In genomic region chr8:92336041-92336440, GRCm38 (mm10) we compare ENCODE assay signal across 29 mouse cellular contexts. TPM values are rescaled to one million over a fixed set of nuclear protein-coding genes. Genes with fewer than 3 reads are reported as not detected.
A peak's percentile ranks its signal among the peaks of the same experiment; 100 is the strongest.
DNase-seq lines count a peak whose midpoint lies in the region; ATAC-seq and TF ChIP-seq lines count a peak whose summit lies in the region.
"Had no signal": no experiment of that assay in that cellular context is flagged by ENCODE, and none has a peak within 500 bp of the region (broad histone marks: within the 10 kb centered on the region; RNA-seq: fewer than 3 reads in every experiment).

No protein-coding gene starts in this region.

- H3K4me3 ChIP-seq in gastrocnemius, adult 2 months, result peak overlapping the region; percentile 28
- no peak overlapping the region for H3K4me3 ChIP-seq in heart, embryonic 12.5 days
- H3K4me3 ChIP-seq in myocyte, result no peak overlapping the region
- H3K4me3 ChIP-seq: embryonic facial prominence, embryonic 13.5 days; embryonic facial prominence, embryonic 15.5 days; erythroblast, embryonic 14.5 days; forebrain, embryonic 10.5 days; forebrain, embryonic 12.5 days had no signal

- 80% methylated on average over 6 of the region's 6 CpGs for WGBS in heart, embryonic 12.5 days

- no peak overlapping the region for H3K4me2 ChIP-seq in heart, embryonic 12.5 days
- H3K4me2 ChIP-seq in myocyte (ENCODE audit: low read depth), result no peak overlapping the region
- H3K4me2 ChIP-seq: embryonic facial prominence, embryonic 13.5 days; embryonic facial prominence, embryonic 15.5 days; forebrain, embryonic 12.5 days had no signal

- TF ChIP-seq POLR2A in myocyte (IDR thresholded peaks at IDR 0.05; ENCODE audit: insufficient read length, low read depth), result no peak

- ATAC-seq in heart, embryonic 12.5 days (ENCODE audit: insufficient number of reproducible peaks, low FRiP score), result no peak
- ATAC-seq: activated CD4-positive, CD25-positive, alpha-beta regulatory T cell, adult 4 months; CD4-positive, CD25-positive, alpha-beta regulatory T cell, adult 4 months; forebrain, embryonic 14.5 days; Patski had no signal

- no peak for TF ChIP-seq CTCF in gastrocnemius, adult 2 months (IDR thresholded peaks at IDR 0.05)

- no peaks in the 10 kb centered on the region; the same call in 1 of the 2 replicates for H3K27me3 ChIP-seq in heart, embryonic 12.5 days (replicated peaks)
- no peaks in the 10 kb centered on the region for H3K27me3 ChIP-seq in myocyte (ENCODE audit: control insufficient read depth, insufficient read depth, insufficient read length)
- H3K27me3 ChIP-seq: CH12.LX; embryonic facial prominence, embryonic 13.5 days; embryonic facial prominence, embryonic 15.5 days; Patski had no signal

- peaks cover 10% of the 10 kb centered on the region for H3K4me1 ChIP-seq in heart, embryonic 12.5 days (replicated peaks)

- H3K9ac ChIP-seq in heart, embryonic 12.5 days, result no peak overlapping the region
- H3K9ac ChIP-seq: embryonic facial prominence, embryonic 13.5 days; embryonic facial prominence, embryonic 15.5 days; forebrain, embryonic 12.5 days had no signal

- H3K36me3 ChIP-seq in heart, embryonic 12.5 days, result peaks cover 22% of the 10 kb centered on the region
- H3K36me3 ChIP-seq in myocyte (ENCODE audit: control insufficient read depth, insufficient read depth), result peaks cover 25% of the 10 kb centered on the region
- H3K36me3 ChIP-seq: forebrain, embryonic 12.5 days had no signal

- no peak overlapping the region for H3K27ac ChIP-seq in gastrocnemius, adult 2 months
- H3K27ac ChIP-seq in heart, embryonic 12.5 days (ENCODE audit: poor library complexity, severe bottlenecking), result 0 out of 2 replicates have a peak overlapping the region, but pooled peaks have one; percentile 10
- H3K27ac ChIP-seq: embryonic facial prominence, embryonic 13.5 days; embryonic facial prominence, embryonic 15.5 days; forebrain, embryonic 10.5 days; forebrain, embryonic 12.5 days had no signal

- H3K79me2 ChIP-seq in myocyte (ENCODE audit: control insufficient read depth, insufficient read depth), result no peaks in the 10 kb centered on the region

- intact Hi-C loops in gastrocnemius, adult 2 months (cut with DNase I), result no loop called here
- intact Hi-C loops in gastrocnemius, postnatal 36 days (cut with DNase I), result no loop called here

- no peaks in the 10 kb centered on the region for H3K9me3 ChIP-seq in heart, embryonic 12.5 days (replicated peaks)
- H3K9me3 ChIP-seq: embryonic facial prominence, embryonic 13.5 days; embryonic facial prominence, embryonic 15.5 days; forebrain, embryonic 10.5 days; forebrain, embryonic 12.5 days; G1E had no signal

- no peak for DNase-seq in gastrocnemius, adult 2 months
- no peak for DNase-seq in gastrocnemius, postnatal 36 days
- DNase-seq in heart, postnatal 4 days, result no peak
- peak; percentile 70 for DNase-seq in retina, postnatal 1 day
- DNase-seq in adrenal gland, adult 8-10 months, result no peak
- DNase-seq: adrenal gland, postnatal 10 days; adrenal gland, postnatal 25 days; B cell, adult 2 months; cerebellum, adult 11 months; cerebellum, adult 18-20 months; cerebellum, adult 8-10 months; cerebellum, adult 9-11 months; cerebellum, postnatal 14 days; cerebellum, postnatal 36 days; embryo, embryonic 11 days had no signal

- no peak overlapping the region for H3ac ChIP-seq in myocyte (ENCODE audit: control insufficient read depth, insufficient read length)

TF ChIP-seq in myocyte, 11 proteins besides CTCF, POLR2A, EP300 and RAD21:
- no peak for TF ChIP-seq MAX (IDR thresholded peaks at IDR 0.05; ENCODE audit: low read depth)
- TF ChIP-seq MYOG (IDR thresholded peaks at IDR 0.05; ENCODE audit: control insufficient read depth in 1 of 3, insufficient read depth in 1 of 3, insufficient read length in 2 of 3, low read depth in 2 of 3), result peak in 1 of 3 experiments; percentile 59
- TF ChIP-seq MYOD1 (IDR thresholded peaks at IDR 0.05; ENCODE audit: control insufficient read depth in 1 of 3, insufficient read length in 2 of 3, low read depth in 2 of 3), result peak in 2 of 3 experiments; percentile 50 to 51

RNA-seq across cellular contexts. Expression of gene Irx5, which starts 21.4 kb away (rescaled TPM):
- not detected for total RNA-seq in gastrocnemius, adult 2 months (2021)
- not detected for total RNA-seq in gastrocnemius, postnatal 36 days (2021)
- polyA plus RNA-seq in heart, embryonic 12.5 days (2016; fragmentation: Nextera tagmentation; extraction: Ambion mirVana), result 14.3 and 16.4 TPM in 2 replicates
- 10 to 100 TPM; 12.0 to 12.7 TPM for total RNA-seq in heart, postnatal 4 days (2021)
- polyA plus RNA-seq in myocyte (2012; fragmentation: generic; extraction: Trizol), result 8.2 TPM
- total RNA-seq in adrenal gland, adult 8-10 months (2022), result 1 to 10 TPM; 2.0 to 2.4 (median 2.3) TPM
- total RNA-seq: CH12.LX; common myeloid progenitor, adult 5-6 weeks had no signal
- polyA plus RNA-seq: activated CD4-positive, CD25-positive, alpha-beta regulatory T cell, adult 4 months; CD4-positive, CD25-positive, alpha-beta regulatory T cell, adult 4 months had no signal
